Mouse (Mus musculus) neural tube, embryonic 13.5 days (tissue): ENCODE measurements around the gene Smarcc2. TPM values are rescaled to one million over a fixed set of nuclear protein-coding genes. Genes with fewer than 3 reads are reported as not detected.
"Not testable (repeated sequence)": the region's sequence is repeated elsewhere in the genome, so short reads cannot be mapped to it uniquely, and the experiment has no call there.

Source experiments
- ATAC-seq: fragments of 200-750 bp; cut with Nextera tagmentation; 2 replicates; pipeline ENCODE4 v1.8.0; 2017; ENCODE audit warnings: low read depth, mild to moderate bottlenecking, moderate TSS enrichment, moderate library complexity
- H3K27ac ChIP-seq: fragments of 300-500 bp; sonication (generic); replicated peaks from 2 replicates; pipeline ENCODE4 v1.5.1; 2015; ENCODE audit warnings: moderate library complexity, mild to moderate bottlenecking, inconsistent platforms
- H3K27me3 ChIP-seq: fragments of 300-500 bp; sonication (generic); 2 replicates; pipeline ENCODE4 v1.6.1; 2015; ENCODE audit warnings: mild to moderate bottlenecking, inconsistent platforms
- H3K36me3 ChIP-seq: fragments of 300-500 bp; sonication (generic); 2 replicates; pipeline ENCODE4 v1.6.1; 2015; ENCODE audit warnings: mild to moderate bottlenecking, inconsistent platforms
- H3K4me1 ChIP-seq: fragments of 300-500 bp; sonication (generic); replicated peaks from 2 replicates; pipeline ENCODE4 v1.6.1; 2015; ENCODE audit warnings: inconsistent platforms
- H3K4me2 ChIP-seq: fragments of 300-500 bp; sonication (generic); 2 replicates; pipeline ENCODE4 v1.6.1; 2015; ENCODE audit warnings: inconsistent platforms, mild to moderate bottlenecking, moderate library complexity
- H3K4me3 ChIP-seq: fragments of 300-500 bp; sonication (generic); 2 replicates; pipeline ENCODE4 v1.5.1; 2015; ENCODE audit warnings: mild to moderate bottlenecking, inconsistent platforms
- H3K9ac ChIP-seq: fragments of 300-500 bp; sonication (generic); 2 replicates; pipeline ENCODE4 v1.6.1; 2015; ENCODE audit warnings: moderate library complexity, mild to moderate bottlenecking, inconsistent platforms
- H3K9me3 ChIP-seq: fragments of 300-500 bp; sonication (generic); 2 replicates; pipeline ENCODE4 v1.6.1; 2016; ENCODE audit warnings: inconsistent platforms
- WGBS: fragments of 180-500 bp; shearing (Covaris S2); methylation state at CpG from one replicate; pipeline ENCODE4 v1.1.7; 2015; 5-methylcytosine and 5-hydroxymethylcytosine counted together
- polyA plus RNA-seq: library from polyadenylated mRNA; unstranded; fragments of >200 nt; fragmentation: Nextera tagmentation; extraction: Ambion mirVana; gene quantifications from 2 replicates; pipeline ENCODE4 v1.2.1, GENCODE M21; 2015

Gene Smarcc2
- polyA plus RNA-seq, 1 experiment from 2014 or later = 176 TPM

- Histone ChIP-seq H3K36me3 (peaks cover 73% of the 10 kb centered on the region), H3K9me3 (no peaks in the 10 kb centered on the region), H3K27ac (no peak overlapping the region; the same call in 1 of the 2 replicates), H3K4me2 (no peak overlapping the region), H3K4me1 (peaks cover 30% of the 10 kb centered on the region), H3K9ac (no peak overlapping the region), H3K27me3 (no peaks in the 10 kb centered on the region), H3K4me3 (no peak overlapping the region)
- no peak for ATAC-seq
- 70% methylated on average over 5 of the region's 5 CpGs for WGBS
Observed at GRCm38 (mm10) chr10:128489380-128489779, 30.3 kb downstream of the Smarcc2 start.

- no peaks in the 10 kb centered on the region for H3K9me3 ChIP-seq
- H3K4me3 ChIP-seq = no peak overlapping the region
- H3K4me2 ChIP-seq = no peak overlapping the region
- H3K4me1 ChIP-seq = peaks cover 34% of the 10 kb centered on the region
- no peaks in the 10 kb centered on the region for H3K27me3 ChIP-seq
- H3K9ac ChIP-seq = peak overlapping the region; percentile 43; the same call in 1 of the 2 replicates
- WGBS = 67% methylated on average over 4 of the region's 4 CpGs
- H3K36me3 ChIP-seq = peaks cover 69% of the 10 kb centered on the region
- no peak for ATAC-seq
- H3K27ac ChIP-seq = peak overlapping the region; percentile 23; the same call in 1 of the 2 replicates
Observed at GRCm38 (mm10) chr10:128489785-128490184, 30.7 kb downstream of the Smarcc2 start.

DNA sequence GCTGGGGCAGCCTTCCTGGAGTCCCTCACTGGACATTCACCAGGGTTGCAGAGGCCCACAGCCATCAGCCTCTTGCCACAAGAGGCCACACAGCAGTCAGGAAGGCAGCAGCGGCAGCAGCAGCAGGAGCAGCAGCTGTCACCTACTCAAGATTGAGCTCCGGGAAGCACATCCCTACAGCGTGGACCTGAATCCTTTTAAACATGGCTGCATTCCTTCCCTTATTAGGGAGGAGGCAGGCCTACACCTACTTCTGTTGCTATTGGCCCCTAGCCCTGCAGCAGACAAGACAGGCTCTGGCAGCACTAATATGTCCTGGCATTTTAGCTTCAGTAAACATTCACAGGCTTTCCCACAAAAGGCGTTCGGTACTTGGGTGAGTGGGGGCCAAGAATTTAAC, 31.2 kb downstream of the Smarcc2 start:
- no peaks in the 10 kb centered on the region for H3K27me3 ChIP-seq
- 0 out of 2 replicates have a peak overlapping the region, but pooled peaks have one; percentile 23 for H3K27ac ChIP-seq
- WGBS = 74% methylated on average over 5 of the region's 5 CpGs
- H3K9ac ChIP-seq = peak overlapping the region; percentile 43; the same call in 1 of the 2 replicates
- peaks cover 65% of the 10 kb centered on the region for H3K36me3 ChIP-seq
- no peaks in the 10 kb centered on the region for H3K9me3 ChIP-seq
- no peak overlapping the region for H3K4me3 ChIP-seq
- peaks cover 39% of the 10 kb centered on the region for H3K4me1 ChIP-seq
- H3K4me2 ChIP-seq = no peak overlapping the region
- no peak for ATAC-seq

DNA sequence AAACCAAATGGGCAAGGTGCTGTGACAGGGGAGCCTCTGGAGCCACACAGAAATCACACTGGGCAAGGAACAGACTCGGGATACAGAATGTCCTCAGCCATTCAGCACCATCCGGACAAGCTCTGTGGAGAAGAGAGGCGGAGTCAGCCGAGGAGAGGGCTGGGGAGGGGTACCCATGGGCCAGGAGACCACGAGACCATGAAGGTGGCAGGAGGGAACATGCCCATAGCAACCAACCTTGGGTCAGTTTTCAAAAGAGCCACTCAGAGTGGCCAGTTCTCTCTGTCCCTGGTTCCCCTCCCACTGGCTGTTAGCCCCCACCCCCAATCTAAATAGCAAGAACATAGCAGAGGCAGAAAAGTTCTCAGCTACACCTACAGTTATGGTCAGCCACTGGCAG, 31.9 kb downstream of the Smarcc2 start:
- Histone ChIP-seq H3K4me3 (peak overlapping the region; percentile 87; the same call in 1 of the 2 replicates), H3K9me3 (no peaks in the 10 kb centered on the region), H3K9ac (peak overlapping the region; percentile 96; the same call in 1 of the 2 replicates), H3K27ac (peak overlapping the region; percentile 43; the same call in 1 of the 2 replicates), H3K27me3 (no peaks in the 10 kb centered on the region), H3K36me3 (peaks cover 59% of the 10 kb centered on the region), H3K4me1 (peaks cover 41% of the 10 kb centered on the region), H3K4me2 (peak overlapping the region; percentile 76)
- 55% methylated on average over 5 of the region's 5 CpGs for WGBS
- no peak for ATAC-seq

DNA sequence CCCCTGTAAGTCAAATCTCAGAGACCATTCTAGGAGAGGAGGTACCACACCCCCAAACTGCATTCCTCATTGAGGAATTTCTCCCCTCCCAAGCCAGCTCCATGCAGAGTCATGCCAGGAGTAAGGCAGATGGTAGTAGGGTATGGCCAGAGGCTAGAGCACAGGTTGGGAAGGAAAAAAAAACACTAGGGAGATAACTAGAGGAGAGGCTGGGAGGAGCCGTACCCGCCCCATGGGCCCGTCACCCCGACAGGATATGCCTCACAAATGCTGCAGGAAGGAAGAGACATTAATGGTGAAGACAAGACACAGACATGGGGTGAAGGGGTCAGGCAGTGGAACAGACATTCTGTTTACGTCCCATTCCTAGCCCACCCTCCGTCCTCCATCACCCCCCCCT, 32.4 kb downstream of the Smarcc2 start:
- H3K36me3 ChIP-seq = peaks cover 53% of the 10 kb centered on the region

GRCm38 (mm10) chr10:128492051-128492450, 33.0 kb downstream of the Smarcc2 start:
- H3K27me3 ChIP-seq, H3K27ac ChIP-seq, H3K9me3 ChIP-seq, ATAC-seq: not testable (repeated sequence)
- H3K36me3 ChIP-seq = peaks cover 49% of the 10 kb centered on the region
- H3K4me2 ChIP-seq = peak overlapping the region; percentile 76
- H3K4me3 ChIP-seq = peak overlapping the region; percentile 87
- peaks cover 48% of the 10 kb centered on the region for H3K4me1 ChIP-seq
- peak overlapping the region; percentile 96 for H3K9ac ChIP-seq
- 66% methylated on average over 8 of the region's 8 CpGs for WGBS

More for the DNA sequence above, 32.4 kb downstream of the Smarcc2 start:
- H3K4me1 ChIP-seq = peaks cover 43% of the 10 kb centered on the region
- peak overlapping the region; percentile 43; the same call in 1 of the 2 replicates for H3K27ac ChIP-seq
- H3K9me3 ChIP-seq = no peaks in the 10 kb centered on the region
- H3K27me3 ChIP-seq = no peaks in the 10 kb centered on the region
- no peak for ATAC-seq
- peak overlapping the region; percentile 87 for H3K4me3 ChIP-seq
- H3K4me2 ChIP-seq = peak overlapping the region; percentile 76
- peak overlapping the region; percentile 96 for H3K9ac ChIP-seq
- 74% methylated on average over 6 of the region's 6 CpGs for WGBS

DNA sequence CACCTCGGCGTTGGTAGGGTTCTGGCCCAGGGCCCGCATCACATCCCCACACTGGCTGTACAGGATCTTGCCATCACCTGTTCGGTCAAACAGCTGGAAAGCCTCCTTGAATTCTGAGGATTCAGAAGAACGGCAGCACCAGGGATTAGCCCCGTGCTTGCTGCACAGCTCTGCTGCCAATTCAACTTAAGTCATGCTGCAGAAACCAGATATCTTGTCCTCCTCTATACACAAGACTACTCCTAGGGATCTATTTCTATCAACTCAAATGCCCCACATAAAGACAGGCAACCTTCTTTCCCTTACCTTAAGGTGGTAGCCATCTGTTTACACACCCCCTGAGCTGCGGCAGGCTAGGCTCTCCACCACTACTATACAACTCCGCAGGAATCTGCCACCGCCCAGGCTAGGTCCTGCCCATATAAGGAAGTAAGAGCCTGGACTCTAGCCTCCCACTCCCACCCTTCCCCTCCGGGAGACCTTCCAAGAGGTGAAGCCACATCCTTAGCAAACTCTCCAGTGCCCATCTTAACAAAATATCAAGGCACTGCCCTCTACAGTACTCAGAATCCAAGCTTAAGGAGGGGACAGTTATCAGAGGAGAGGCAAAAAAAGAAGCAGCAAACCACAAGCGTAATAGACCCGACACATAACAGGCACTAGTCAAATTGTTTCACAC, 33.7 kb downstream of the Smarcc2 start:
- H3K4me3 ChIP-seq = peak overlapping the region; percentile 87
- peak overlapping the region; percentile 97 for H3K27ac ChIP-seq
- ATAC-seq = peak; percentile 26; the same call in 1 of the 2 replicates
- H3K4me2 ChIP-seq = peak overlapping the region; percentile 76
- 29% methylated on average over 12 of the region's 12 CpGs for WGBS
- peak overlapping the region; percentile 96 for H3K9ac ChIP-seq
- no peaks in the 10 kb centered on the region for H3K27me3 ChIP-seq
- H3K36me3 ChIP-seq = peaks cover 42% of the 10 kb centered on the region
- H3K9me3 ChIP-seq = no peaks in the 10 kb centered on the region
- peaks cover 56% of the 10 kb centered on the region for H3K4me1 ChIP-seq

GRCm38 (mm10) chr10:128493319-128493694, 34.3 kb downstream of the Smarcc2 start:
- no peaks in the 10 kb centered on the region for H3K9me3 ChIP-seq
- ATAC-seq = peak; percentile 48
- peaks cover 61% of the 10 kb centered on the region for H3K4me1 ChIP-seq
- peak overlapping the region; percentile 87 for H3K4me3 ChIP-seq
- H3K36me3 ChIP-seq = peaks cover 36% of the 10 kb centered on the region
- peak overlapping the region; percentile 97 for H3K27ac ChIP-seq
- WGBS = 0% methylated on average over 12 of the region's 12 CpGs
- H3K9ac ChIP-seq = peak overlapping the region; percentile 96
- no peaks in the 10 kb centered on the region for H3K27me3 ChIP-seq
- peak overlapping the region; percentile 76 for H3K4me2 ChIP-seq

- WGBS = under 1% methylated on average over 45 of the region's 45 CpGs
- Histone ChIP-seq H3K9ac (peak within 1 kb of the TSS; percentile 96), H3K36me3 (peaks cover 30% of the 10 kb centered on the region), H3K27me3 (no peaks in the 10 kb centered on the region), H3K4me1 (peaks cover 62% of the 10 kb centered on the region), H3K27ac (peak within 1 kb of the TSS; percentile 97), H3K9me3 (no peaks in the 10 kb centered on the region), H3K4me2 (peak within 1 kb of the TSS; percentile 76), H3K4me3 (peak within 1 kb of the TSS; percentile 87)
- peak; percentile 95 for ATAC-seq
Observed at GRCm38 (mm10) chr10:128493695-128494666, 34.9 kb downstream of the Smarcc2 start, which contains the start of gene Myl6. Gene Myl6, minus strand, starts transcription at chr10:128494145.

GRCm38 (mm10) chr10:128494667-128495245, 35.7 kb downstream of the Smarcc2 start:
- Histone ChIP-seq H3K9ac (peak overlapping the region; percentile 96), H3K27ac (peak overlapping the region; percentile 97), H3K36me3 (peaks cover 22% of the 10 kb centered on the region), H3K27me3 (no peaks in the 10 kb centered on the region), H3K9me3 (no peaks in the 10 kb centered on the region), H3K4me1 (peaks cover 69% of the 10 kb centered on the region), H3K4me2 (peak overlapping the region; percentile 76), H3K4me3 (peak overlapping the region; percentile 87)
- ATAC-seq = no peak
- WGBS = 59% methylated on average over 11 of the region's 11 CpGs

DNA sequence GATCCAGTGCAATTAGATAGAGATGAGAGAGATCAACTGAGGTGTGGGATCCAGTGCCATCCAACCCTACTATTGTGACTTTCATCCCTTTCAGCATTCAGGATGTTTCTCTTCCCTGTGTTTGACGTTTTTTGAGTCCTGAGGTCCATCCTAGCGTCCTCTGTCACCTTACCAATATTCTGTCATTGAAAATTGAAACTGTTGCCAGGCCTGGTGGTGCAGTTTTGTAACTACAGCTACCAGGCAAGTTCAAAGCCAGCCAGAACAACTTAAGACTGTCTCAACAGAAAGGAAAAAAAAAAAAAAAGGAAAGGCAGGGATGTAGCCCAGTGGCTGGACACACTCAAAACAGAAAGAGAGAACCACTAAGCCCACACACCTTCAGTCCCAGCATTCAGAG, 36.2 kb downstream of the Smarcc2 start:
- Histone ChIP-seq H3K36me3 (peaks cover 17% of the 10 kb centered on the region), H3K4me1 (peaks cover 66% of the 10 kb centered on the region), H3K27me3 (no peaks in the 10 kb centered on the region), H3K9ac (0 out of 2 replicates have a peak overlapping the region, but pooled peaks have one; percentile 96), H3K27ac (no peak overlapping the region), H3K4me2 (peak overlapping the region; percentile 76), H3K4me3 (peak overlapping the region; percentile 87; the same call in 1 of the 2 replicates), H3K9me3 (no peaks in the 10 kb centered on the region)
- ATAC-seq = no peak
- WGBS = 83% methylated on average over 2 of the region's 2 CpGs
